Mouse (Mus musculus): Measurements from ENCODE around the gene Rps27rt.

Rps27rt gene

DNA sequence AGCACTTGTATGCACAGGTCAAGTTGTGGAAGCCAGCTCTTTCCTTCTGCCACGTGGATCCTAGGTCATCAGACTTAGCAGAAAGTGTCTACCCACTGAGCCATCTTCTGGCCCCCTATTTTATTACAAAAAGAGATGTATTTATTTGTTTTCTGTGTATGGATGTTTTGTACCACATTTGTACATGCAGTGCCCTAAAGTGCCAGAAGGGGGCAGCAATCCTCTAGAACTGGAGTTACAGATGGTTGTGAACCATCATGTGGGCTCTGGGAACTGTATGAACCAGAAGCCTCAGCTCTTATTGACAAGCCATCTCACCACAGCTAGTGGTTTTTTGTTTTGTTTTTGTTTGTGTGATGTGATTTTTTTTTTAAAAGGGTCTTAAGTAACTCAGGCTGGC is 29.7 kb downstream of the Rps27rt start:
- CTCF ChIA-PET, result interaction anchor here in 3 of 4 experiments (0.6 to 1.1 kb wide), 7 partner anchors 10 to 303 kb away, joined by 3 to 4 read pairs (median 3); partner anchors contain the start of gene Osbpl10 (in 2 of the 3)
- POLR2A ChIA-PET, result interaction anchor here in 2 of 4 experiments (0.5 to 1.9 kb wide), 5 partner anchors 11 to 178 kb away, joined by 3 to 9 read pairs (median 7); partner anchors contain the start of gene Gpd1l (in 1 of the 2)

DNA sequence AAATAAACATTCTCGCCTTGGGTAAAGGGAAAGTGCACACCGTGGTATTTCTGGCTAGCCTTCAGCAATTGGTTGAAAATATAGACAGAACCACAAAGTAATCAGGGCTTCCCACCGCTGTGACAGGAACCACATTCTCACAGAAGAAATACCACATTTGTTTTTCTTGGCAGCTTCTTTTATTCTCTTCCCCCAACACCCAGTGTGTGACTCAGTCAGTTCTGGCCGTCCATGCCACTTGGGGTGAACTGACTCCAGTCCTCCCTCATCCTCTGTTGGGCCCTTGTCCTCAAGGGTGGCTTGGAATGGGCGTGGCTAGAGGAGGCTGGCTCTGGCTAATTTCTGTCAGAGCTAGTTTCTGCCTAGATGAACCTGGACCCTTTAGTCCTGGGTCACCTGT is 34.1 kb downstream of the Rps27rt start:
- ChIA-PET POLR2A (interaction anchor here in 2 of 4 experiments (0.8 to 1.2 kb wide), 3 partner anchors 14 to 102 kb away, joined by 3 read pairs; partner anchors contain the start of gene Gpd1l (in 1 of the 2)), CTCF (interaction anchor here in 2 of 4 experiments (0.6 to 1.4 kb wide), 4 partner anchors 9 to 238 kb away, joined by 3 to 12 read pairs (median 4); no protein-coding TSS in a partner anchor)

DNA sequence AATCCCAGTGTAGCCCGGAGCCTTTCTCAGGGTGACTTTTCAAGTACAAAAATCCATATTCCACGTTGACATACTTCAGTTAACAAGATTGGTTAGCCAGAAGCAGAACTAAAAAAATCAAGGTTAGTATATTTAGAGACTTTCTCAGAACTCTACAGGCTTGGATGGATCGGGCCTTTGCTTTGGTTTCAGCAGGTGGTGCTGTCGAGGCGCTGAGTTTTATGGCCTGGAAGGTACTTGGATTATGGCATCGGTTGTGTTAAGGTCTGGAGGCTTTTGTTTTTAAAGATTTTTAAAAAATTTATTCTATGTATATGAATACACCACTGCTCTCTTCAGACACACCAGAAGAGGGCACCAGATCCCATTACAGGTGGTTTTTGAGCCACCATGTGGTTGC is 37.0 kb downstream of the Rps27rt start:
- ChIA-PET POLR2A (no interaction called here), CTCF (interaction anchor here in 1 of 4 experiments (1.7 kb wide), 1 partner anchor 18 kb away, joined by 6 read pairs; no protein-coding TSS in a partner anchor)

DNA sequence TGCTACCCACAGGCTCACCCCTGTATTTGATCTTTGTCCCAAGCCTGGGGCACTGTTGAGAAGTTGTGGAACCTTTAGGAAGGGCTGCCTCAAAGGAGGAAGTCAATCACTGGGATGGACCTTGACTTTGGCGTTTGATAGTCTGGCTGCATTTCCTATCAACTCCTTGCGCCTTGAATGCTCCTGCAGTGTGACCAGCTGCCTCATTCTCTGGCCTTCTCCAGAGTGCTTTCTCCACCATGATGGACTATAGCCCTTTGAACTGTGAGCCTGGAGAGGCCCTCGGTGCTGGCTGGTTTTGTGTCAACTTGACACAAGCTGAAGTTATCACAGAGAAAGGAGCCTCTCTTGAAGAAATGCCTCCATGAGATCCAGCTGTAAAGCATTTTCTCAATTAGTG is 37.9 kb downstream of the Rps27rt start:
- ChIA-PET CTCF (interaction anchor here in 1 of 4 experiments (0.6 to 1.7 kb wide), 2 partner anchors 19 to 220 kb away, joined by 4 to 6 read pairs; no protein-coding TSS in a partner anchor), POLR2A (interaction anchor here in 1 of 4 experiments (1.6 kb wide), 1 partner anchor 18 kb away, joined by 3 read pairs; no protein-coding TSS in a partner anchor)

DNA sequence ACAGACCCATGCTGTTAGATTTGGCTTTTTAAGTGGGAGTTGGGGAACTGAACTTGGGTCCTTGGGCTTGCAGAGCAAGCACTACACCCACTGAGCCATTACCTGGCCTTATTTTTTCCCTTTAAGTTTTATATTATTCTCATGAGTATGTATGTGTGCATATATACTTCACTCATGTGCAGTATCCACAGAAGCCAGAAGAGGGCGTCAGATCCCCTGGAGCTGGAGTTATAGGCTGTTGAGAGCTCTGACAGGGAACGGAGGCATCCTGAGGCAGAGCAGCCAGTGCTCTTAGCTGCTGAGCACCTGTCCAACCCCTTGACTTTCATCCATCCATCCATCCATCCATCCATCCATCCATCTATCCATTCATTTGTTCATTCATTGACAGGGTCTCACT is 45.9 kb downstream of the Rps27rt start:
- CTCF ChIA-PET, result interaction anchor here in 2 of 4 experiments (0.8 to 1.2 kb wide), 3 partner anchors 11 to 27 kb away, joined by 3 to 4 read pairs (median 3); no protein-coding TSS in a partner anchor
- POLR2A ChIA-PET, result interaction anchor here in 1 of 4 experiments (0.6 kb wide), 1 partner anchor 15 kb away, joined by 3 read pairs; no protein-coding TSS in a partner anchor

DNA sequence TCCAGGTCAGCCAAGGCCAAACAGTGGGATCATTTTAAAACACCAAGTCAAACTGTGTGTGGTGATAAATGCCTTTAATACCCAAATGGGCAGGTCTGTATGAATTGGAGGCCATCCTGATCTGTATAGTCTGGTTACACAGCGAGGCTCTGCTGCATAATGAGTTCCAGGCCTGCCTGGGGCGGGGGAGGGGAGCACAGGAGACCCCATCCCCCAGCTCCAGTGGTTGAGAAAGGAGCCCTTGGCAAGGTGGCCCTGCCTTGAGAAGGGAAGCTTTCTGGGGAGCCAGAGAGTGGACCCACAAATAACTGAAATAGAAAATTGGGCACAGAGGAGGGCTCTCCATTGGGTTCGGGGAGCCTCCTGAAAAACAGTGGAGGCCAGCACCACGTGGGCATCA is 47.2 kb downstream of the Rps27rt start:
- CTCF ChIA-PET, result interaction anchor here in 3 of 4 experiments (0.7 to 1.7 kb wide), 3 partner anchors 15 to 161 kb away, joined by 4 to 12 read pairs (median 7); no protein-coding TSS in a partner anchor
- POLR2A ChIA-PET, result interaction anchor here in 3 of 4 experiments (0.9 to 2.0 kb wide), 7 partner anchors 10 to 296 kb away, joined by 3 to 8 read pairs (median 4); partner anchors contain the start of genes Cmtm6 (in 1 of the 3), Cnot10 (in 1 of the 3) and Osbpl10 (in 1 of the 3)

DNA sequence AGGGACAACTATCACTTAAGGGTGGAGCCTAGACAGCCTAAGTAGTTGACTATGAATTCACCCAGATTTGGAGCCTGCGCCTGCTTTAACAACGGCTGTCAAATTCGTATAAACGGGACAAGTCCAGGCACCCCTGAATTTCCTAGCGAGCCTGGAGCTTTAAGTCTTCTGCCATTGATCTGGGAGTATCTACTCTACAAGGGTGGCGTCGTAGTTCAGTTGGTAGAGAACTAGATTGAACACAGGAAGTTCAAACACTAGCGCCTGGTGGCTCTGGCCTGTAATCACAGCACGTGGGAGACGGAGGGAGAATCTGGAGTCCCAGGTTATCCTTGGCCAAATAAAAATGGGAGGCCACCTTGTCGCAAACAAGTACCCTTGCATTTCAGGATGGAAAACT is 48.3 kb downstream of the Rps27rt start:
- ChIA-PET CTCF (interaction anchor here (0.6 to 1.8 kb wide), 12 partner anchors 9 to 884 kb away, joined by 3 to 7 read pairs (median 4); partner anchors contain the start of gene Cmtm8 (in 1 of the 4)), POLR2A (interaction anchor here in 3 of 4 experiments (0.5 to 2.3 kb wide), 22 partner anchors 9 to 376 kb away, joined by 3 to 13 read pairs (median 4); partner anchors contain the start of genes Cmtm6 (in 1 of the 3), Cmtm8 (in 1 of the 3), Cnot10 (in 1 of the 3) and Osbpl10 (in 1 of the 3))

DNA sequence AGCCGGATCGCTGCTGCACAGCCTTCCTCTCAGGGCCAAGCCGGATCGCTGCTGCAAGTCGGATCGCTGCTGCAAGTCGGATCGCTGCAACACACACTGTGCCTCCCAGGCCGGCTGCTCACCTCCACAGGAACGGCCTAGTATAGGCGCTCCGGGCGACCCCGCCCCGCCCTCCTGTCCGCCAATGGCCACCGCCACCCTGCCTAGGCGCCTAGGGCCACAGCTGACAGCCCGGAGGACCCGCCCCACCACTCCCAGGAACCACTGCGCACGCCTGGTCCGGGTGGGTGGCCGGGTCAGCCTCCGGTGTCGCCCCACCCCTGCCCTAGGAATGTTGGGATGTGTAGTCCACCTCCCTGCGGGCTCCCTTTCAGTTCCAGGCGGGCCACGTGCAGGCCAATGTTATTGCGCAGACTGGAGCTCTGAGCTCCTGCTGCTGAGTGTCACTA is 48.8 kb downstream of the Rps27rt start, which contains the start of gene Gpd1l:
Gene Gpd1l (minus strand): TSS at position 265 of the 449 bp plus-strand sequence.
- CTCF ChIA-PET, result interaction anchor here (0.6 to 1.8 kb wide), 8 partner anchors 8 to 884 kb away, joined by 3 to 7 read pairs (median 4); no protein-coding TSS in a partner anchor
- POLR2A ChIA-PET, result interaction anchor here in 3 of 4 experiments (0.5 to 2.3 kb wide), 21 partner anchors 8 to 377 kb away, joined by 3 to 13 read pairs (median 4); partner anchors contain the start of genes Cmtm6 (in 1 of the 3), Cmtm8 (in 1 of the 3), Cnot10 (in 1 of the 3) and Osbpl10 (in 1 of the 3)

DNA sequence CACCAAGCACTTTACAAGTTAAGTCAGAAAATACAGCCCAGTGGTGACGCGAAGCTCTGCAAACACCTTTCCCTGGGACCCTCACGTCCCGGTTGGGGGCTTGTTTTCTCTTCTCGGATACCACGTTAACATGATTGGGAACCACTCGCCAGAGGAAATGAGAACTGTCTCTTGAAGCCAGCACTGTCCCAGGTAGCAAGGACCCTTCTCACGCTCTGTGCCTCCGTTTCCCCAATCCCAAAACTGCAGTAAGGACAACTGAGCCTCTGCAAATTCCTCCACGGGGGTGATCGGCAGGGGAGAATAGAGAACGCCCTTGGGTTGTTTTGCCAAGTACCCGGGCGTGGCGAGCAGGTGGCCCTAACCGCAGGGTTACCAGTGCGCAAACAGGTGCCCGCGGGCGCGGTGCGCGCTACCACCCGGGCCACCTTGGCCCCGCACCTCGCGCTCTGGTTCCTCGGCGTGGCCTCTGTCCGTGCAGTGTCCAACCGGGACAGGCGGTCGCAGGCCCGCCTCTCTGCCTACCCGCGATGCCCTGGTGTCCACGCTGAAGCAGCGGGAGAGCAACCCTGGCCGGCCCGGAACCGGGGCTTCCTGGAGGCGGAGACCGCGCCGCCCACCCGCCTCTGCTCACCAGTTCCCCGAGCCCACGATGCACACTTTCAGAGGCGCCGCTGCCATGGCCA is 49.4 kb downstream of the Rps27rt start:
- ChIA-PET POLR2A (interaction anchor here in 3 of 4 experiments (0.5 to 2.3 kb wide), 17 partner anchors 17 to 377 kb away, joined by 3 to 13 read pairs (median 4); partner anchors contain the start of genes Cmtm8 (in 1 of the 3), Cnot10 (in 1 of the 3), Osbpl10 (in 1 of the 3) and Stt3b (in 1 of the 3)), CTCF (interaction anchor here in 1 of 4 experiments (1.3 to 1.8 kb wide), 2 partner anchors 22 to 24 kb away, joined by 3 to 4 read pairs; no protein-coding TSS in a partner anchor)

DNA sequence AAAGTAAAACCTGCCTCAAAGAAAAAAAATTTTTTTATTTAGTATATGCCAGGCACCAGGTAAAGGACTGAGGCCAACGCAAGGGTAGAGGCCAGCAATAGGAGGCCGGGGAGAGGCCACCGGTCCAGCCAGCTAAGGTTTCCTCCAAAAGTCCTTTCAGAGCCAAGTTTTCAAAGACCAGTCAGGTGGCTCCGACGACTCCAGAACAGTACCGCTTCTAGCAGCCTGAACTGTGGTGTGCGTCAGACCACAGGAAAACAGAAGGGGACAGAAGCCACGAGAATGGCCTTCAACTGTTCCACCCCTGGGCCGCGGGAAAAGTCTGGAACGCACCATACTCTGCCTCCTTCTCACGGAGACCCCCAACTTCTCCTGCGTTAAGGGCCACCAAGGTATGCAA is 49.9 kb downstream of the Rps27rt start:
- CTCF ChIA-PET, result interaction anchor here in 1 of 4 experiments (1.3 kb wide), 1 partner anchor 24 kb away, joined by 3 read pairs; no protein-coding TSS in a partner anchor
- POLR2A ChIA-PET, result interaction anchor here in 3 of 4 experiments (0.6 to 2.3 kb wide), 9 partner anchors 21 to 348 kb away, joined by 3 to 9 read pairs (median 4); no protein-coding TSS in a partner anchor

Measured in embryonic stem cell, embryonic (primary cell).